ENCODE assay signal across 30 mouse cellular contexts in genomic region chr6:32158347-32158746, GRCm38 (mm10).
DNase-seq lines count a peak whose midpoint lies in the region; ATAC-seq lines count a peak whose summit lies in the region.
"Had no signal": no experiment of that assay in that cellular context is flagged by ENCODE, and none has a peak within 500 bp of the region (broad histone marks: within the 10 kb centered on the region; RNA-seq: fewer than 3 reads in every experiment).

No protein-coding gene starts in this region.

- no peaks in the 10 kb centered on the region for H3K9me3 ChIP-seq in limb, embryonic 10.5 days (replicated peaks)
- H3K9me3 ChIP-seq: embryonic facial prominence, embryonic 10.5 days; embryonic facial prominence, embryonic 15.5 days; forebrain, embryonic 12.5 days; G1E; intestine, embryonic 15.5 days; limb, embryonic 12.5 days; liver, embryonic 13.5 days had no signal

- no peak overlapping the region for H3K4me3 ChIP-seq in limb, embryonic 10.5 days
- H3K4me3 ChIP-seq: embryonic facial prominence, embryonic 10.5 days; embryonic facial prominence, embryonic 15.5 days; forebrain, embryonic 12.5 days; intestine, embryonic 15.5 days; limb, embryonic 12.5 days; liver, embryonic 13.5 days had no signal

- peak; percentile 16 for DNase-seq in thymus, postnatal 0 days (ENCODE audit: low spot score)
- DNase-seq in thymus, adult 18-20 months: no peak
- DNase-seq in adrenal gland, adult 2 months: no peak
- DNase-seq in limb, embryonic 10.5 days (ENCODE audit: low spot score): no peak
- DNase-seq in heart, postnatal 14 days: no peak
- DNase-seq: adrenal gland, postnatal 25 days; cerebellum, adult 2 months; cerebellum, postnatal 14 days; gastrocnemius, postnatal 14 days; heart, adult 18-20 months; kidney, adult 2 months; kidney, postnatal 4 days; layer of hippocampus, adult 9-11 months; liver, embryonic 13.5 days; lung, embryonic 14.5 days; midbrain, embryonic 14.5 days; right cerebral cortex, adult 18-20 months; thymus, adult 2 months; thymus, postnatal 4 days had no signal

- 0 out of 2 replicates have a peak, but pooled peaks cover 3% of the 10 kb centered on the region for H3K4me1 ChIP-seq in limb, embryonic 10.5 days
- H3K4me1 ChIP-seq: embryonic facial prominence, embryonic 10.5 days; embryonic facial prominence, embryonic 15.5 days; forebrain, embryonic 12.5 days; intestine, embryonic 15.5 days; limb, embryonic 12.5 days; liver, embryonic 13.5 days had no signal

- 94% methylated on average over 1 of the region's 1 CpGs for WGBS in limb, embryonic 10.5 days

- ATAC-seq in common myeloid progenitor, adult 5-6 weeks (replicated peaks; ENCODE audit: low read depth, poor library complexity, severe bottlenecking): peak; percentile 97
- ATAC-seq in megakaryocyte, adult 5-6 weeks (ENCODE audit: poor library complexity, severe bottlenecking): peak; percentile 76
- ATAC-seq: hindbrain, embryonic 16.5 days; intestine, embryonic 15.5 days had no signal

- intact Hi-C loops in heart, postnatal 14 days (cut with DNase I): no loop called here

- H3K27ac ChIP-seq in limb, embryonic 10.5 days: no peak overlapping the region
- H3K27ac ChIP-seq: embryonic facial prominence, embryonic 10.5 days; embryonic facial prominence, embryonic 15.5 days; forebrain, embryonic 12.5 days; intestine, embryonic 15.5 days; kidney, postnatal 0 days; limb, embryonic 12.5 days; liver, embryonic 13.5 days; stomach, postnatal 0 days had no signal

- no peaks in the 10 kb centered on the region for H3K27me3 ChIP-seq in limb, embryonic 10.5 days (ENCODE audit: low read depth, poor library complexity, severe bottlenecking)
- H3K27me3 ChIP-seq: embryonic facial prominence, embryonic 15.5 days; forebrain, embryonic 12.5 days; intestine, embryonic 15.5 days; liver, embryonic 13.5 days had no signal

- H3K36me3 ChIP-seq in limb, embryonic 10.5 days: no peaks in the 10 kb centered on the region
- H3K36me3 ChIP-seq: embryonic facial prominence, embryonic 10.5 days; embryonic facial prominence, embryonic 15.5 days; G1E; intestine, embryonic 15.5 days; liver, embryonic 13.5 days had no signal
